Mouse (Mus musculus) MEL (cell line): ENCODE data around the gene Klf8. TPM values are rescaled to one million over a fixed set of nuclear protein-coding genes. Genes with fewer than 3 reads are reported as not detected.

Experiments
- DNase-seq: peaks from one replicate; pipeline ENCODE4 v3.0.0; 2011; ENCODE audit warnings: low read depth, low spot score
- H3K27ac ChIP-seq: 2 replicates; pipeline ENCODE4 v1.5.1; 2012; ENCODE audit warnings: low read depth, mild to moderate bottlenecking, control low read depth, low read length, moderate library complexity; ENCODE audit not compliant: control insufficient read depth
- H3K27me3 ChIP-seq, 2 experiments: fragments of 150-350 bp in 1 of 2; sonication (generic) in 1 of 2; 2 replicates each; pipeline ENCODE4 v1.6.1; 2012; ENCODE audit warnings: low read length in 2 of 2, mild to moderate bottlenecking in 2 of 2, improper control_type of control experiment in 1 of 2, moderate library complexity in 1 of 2; ENCODE audit not compliant: insufficient read depth in 2 of 2, control insufficient read depth in 1 of 2
- H3K36me3 ChIP-seq, 2 experiments: 2 replicates each; pipeline ENCODE4 v1.6.1; 2012 to 2014; ENCODE audit warnings: low read length in 2 of 2, improper control_type of control experiment in 1 of 2, inconsistent platforms in 1 of 2, mild to moderate bottlenecking in 1 of 2; ENCODE audit not compliant: insufficient read depth in 2 of 2, control insufficient read depth in 1 of 2
- H3K4me1 ChIP-seq, 2 experiments: fragments of 150-350 bp in 1 of 2; sonication (generic) in 1 of 2; 2 replicates each; pipeline ENCODE4 v1.6.1; 2012; ENCODE audit warnings: low read length in 2 of 2, improper control_type of control experiment in 1 of 2, mild to moderate bottlenecking in 1 of 2; ENCODE audit not compliant: insufficient read depth in 2 of 2, control insufficient read depth in 1 of 2
- H3K4me3 ChIP-seq, 2 experiments: fragments of 150-350 bp in 1 of 2; sonication (generic) in 1 of 2; 2 replicates each; pipeline ENCODE4 v1.5.1; 2012; ENCODE audit warnings: low read depth in 2 of 2, low read length in 2 of 2, mild to moderate bottlenecking in 2 of 2, moderate library complexity in 2 of 2, control low read depth in 1 of 2, improper control_type of control experiment in 1 of 2; ENCODE audit not compliant: control insufficient read depth in 1 of 2, insufficient read depth in 1 of 2
- H3K79me2 ChIP-seq: 2 replicates; pipeline ENCODE4 v1.6.1; 2012; ENCODE audit warnings: mild to moderate bottlenecking, low read length, moderate library complexity; ENCODE audit not compliant: control insufficient read depth, poor library complexity, insufficient read depth
- H3K9ac ChIP-seq: 2 replicates; pipeline ENCODE4 v1.6.1; 2012; ENCODE audit warnings: low read depth, mild to moderate bottlenecking, control low read depth, low read length, moderate library complexity; ENCODE audit not compliant: control insufficient read depth, poor library complexity, severe bottlenecking
- H3K9me3 ChIP-seq: fragments of 150-350 bp; sonication (generic); replicated peaks from 2 replicates; pipeline ENCODE4 v1.6.1; 2012; ENCODE audit warnings: mild to moderate bottlenecking, low read length, improper control_type of control experiment, moderate library complexity; ENCODE audit not compliant: insufficient read depth
- BHLHE40 ChIP-seq: IDR thresholded peaks from 2 replicates; pipeline ENCODE4 v1.6.1; 2012; ENCODE audit warnings: low read depth, mild to moderate bottlenecking, inconsistent platforms, low read length, improper control_type of control experiment, borderline replicate concordance
- CHD1 ChIP-seq: IDR thresholded peaks from 2 replicates; pipeline ENCODE4 v1.6.1; 2012; ENCODE audit warnings: low read depth, mild to moderate bottlenecking, inconsistent platforms, low read length, improper control_type of control experiment
- CHD2 ChIP-seq: IDR thresholded peaks from 2 replicates; pipeline ENCODE4 v1.6.1; 2011; ENCODE audit warnings: low read length, improper control_type of control experiment
- E2F4 ChIP-seq: IDR thresholded peaks from 2 replicates; pipeline ENCODE4 v1.6.1; 2011; ENCODE audit warnings: low read depth, low read length, improper control_type of control experiment, borderline replicate concordance
- ELF1 ChIP-seq: IDR thresholded peaks from 2 replicates; pipeline ENCODE4 v1.6.1; 2014; ENCODE audit warnings: low read depth, mild to moderate bottlenecking, inconsistent platforms, low read length, improper control_type of control experiment, moderate library complexity
- ETS1 ChIP-seq: IDR thresholded peaks from 2 replicates; pipeline ENCODE4 v1.6.1; 2012; ENCODE audit warnings: low read depth, mild to moderate bottlenecking, inconsistent platforms, low read length, improper control_type of control experiment, moderate library complexity
- GABPA ChIP-seq: IDR thresholded peaks from 2 replicates; pipeline ENCODE4 v1.6.1; 2012; ENCODE audit warnings: low read depth, mild to moderate bottlenecking, inconsistent platforms, low read length, improper control_type of control experiment, moderate library complexity
- GATA1 ChIP-seq: IDR thresholded peaks from 2 replicates; pipeline ENCODE4 v1.6.1; 2011; ENCODE audit warnings: low read depth, low read length, improper control_type of control experiment
- HCFC1 ChIP-seq: IDR thresholded peaks from 2 replicates; pipeline ENCODE4 v1.6.1; 2012; ENCODE audit warnings: low read depth, mild to moderate bottlenecking, inconsistent platforms, low read length, improper control_type of control experiment, moderate library complexity
- JUND ChIP-seq: IDR thresholded peaks from 2 replicates; pipeline ENCODE4 v1.6.1; 2011; ENCODE audit warnings: low read depth, mild to moderate bottlenecking, improper control_type of control experiment, low read length
- MAFK ChIP-seq: IDR thresholded peaks from 2 replicates; pipeline ENCODE4 v1.6.1; 2011; ENCODE audit warnings: low read depth, mild to moderate bottlenecking, low read length, improper control_type of control experiment, borderline replicate concordance
- MAZ ChIP-seq: IDR thresholded peaks from 2 replicates; pipeline ENCODE4 v1.6.1; 2012; ENCODE audit warnings: low read depth, mild to moderate bottlenecking, inconsistent platforms, low read length, improper control_type of control experiment
- MEF2A ChIP-seq: IDR thresholded peaks from 2 replicates; pipeline ENCODE4 v1.6.1; 2014; ENCODE audit warnings: low read depth, mild to moderate bottlenecking, inconsistent platforms, low read length, improper control_type of control experiment; ENCODE audit not compliant: poor library complexity, insufficient replicate concordance, severe bottlenecking; ENCODE audit errors: extremely low read depth
- MXI1 ChIP-seq: IDR thresholded peaks from 2 replicates; pipeline ENCODE4 v1.6.1; 2011; ENCODE audit warnings: mild to moderate bottlenecking, low read depth, low read length, improper control_type of control experiment
- MYB ChIP-seq: IDR thresholded peaks from 2 replicates; pipeline ENCODE4 v1.6.1; 2011; ENCODE audit warnings: mild to moderate bottlenecking, low read depth, low read length, improper control_type of control experiment
- MYC ChIP-seq: IDR thresholded peaks from 2 replicates; pipeline ENCODE4 v1.6.1; 2011; ENCODE audit warnings: low read depth, mild to moderate bottlenecking, low read length, improper control_type of control experiment, moderate library complexity
- NELFE ChIP-seq: IDR thresholded peaks from 2 replicates; pipeline ENCODE4 v1.6.1; 2011; ENCODE audit warnings: low read depth, low read length, improper control_type of control experiment
- POLR2A ChIP-seq, 2 experiments: IDR thresholded peaks; 2 replicates each; pipeline ENCODE4 v1.6.1; 2011 to 2012; ENCODE audit warnings: low read length in 2 of 2, mild to moderate bottlenecking in 2 of 2, control low read depth in 1 of 2, improper control_type of control experiment in 1 of 2, low read depth in 1 of 2, moderate library complexity in 1 of 2; ENCODE audit not compliant: control insufficient read depth in 1 of 2, insufficient read depth in 1 of 2, poor library complexity in 1 of 2
- POLR2AphosphoS5 ChIP-seq: IDR thresholded peaks from 2 replicates; pipeline ENCODE4 v1.6.1; 2012; ENCODE audit warnings: low read depth, borderline replicate concordance, mild to moderate bottlenecking, inconsistent platforms, low read length, moderate library complexity, mixed read lengths
- RAD21 ChIP-seq: IDR thresholded peaks from 2 replicates; pipeline ENCODE4 v1.6.1; 2011; ENCODE audit warnings: mild to moderate bottlenecking, low read depth, low read length, improper control_type of control experiment
- RCOR1 ChIP-seq: IDR thresholded peaks from 2 replicates; pipeline ENCODE4 v1.6.1; 2012; ENCODE audit warnings: low read depth, mild to moderate bottlenecking, inconsistent platforms, low read length, improper control_type of control experiment
- SIN3A ChIP-seq: IDR thresholded peaks from 2 replicates; pipeline ENCODE4 v1.6.1; 2012; ENCODE audit warnings: low read length, improper control_type of control experiment, inconsistent platforms
- TAL1 ChIP-seq: IDR thresholded peaks from 2 replicates; pipeline ENCODE4 v1.6.1; 2012; ENCODE audit warnings: mild to moderate bottlenecking, inconsistent platforms, low read length, moderate library complexity, mixed read lengths
- TBP ChIP-seq: IDR thresholded peaks from 2 replicates; pipeline ENCODE4 v1.8.0; 2011; ENCODE audit warnings: low read depth, low read length, improper control_type of control experiment
- TCF12 ChIP-seq: IDR thresholded peaks from 2 replicates; pipeline ENCODE4 v1.6.1; 2014; ENCODE audit warnings: low read depth, mild to moderate bottlenecking, inconsistent platforms, low read length, improper control_type of control experiment, moderate library complexity
- UBTF ChIP-seq: IDR thresholded peaks from 2 replicates; pipeline ENCODE4 v1.6.1; 2012; ENCODE audit warnings: low read depth, mild to moderate bottlenecking, inconsistent platforms, low read length, improper control_type of control experiment, moderate library complexity, borderline replicate concordance; ENCODE audit not compliant: insufficient read depth
- ZC3H11A ChIP-seq: IDR thresholded peaks from 2 replicates; pipeline ENCODE4 v1.6.1; 2012; ENCODE audit warnings: low read depth, mild to moderate bottlenecking, inconsistent platforms, low read length, improper control_type of control experiment
- ZNF384 ChIP-seq: IDR thresholded peaks from 2 replicates; pipeline ENCODE4 v1.6.1; 2012; ENCODE audit warnings: low read depth, mild to moderate bottlenecking, inconsistent platforms, low read length, improper control_type of control experiment
- polyA plus RNA-seq, 2 experiments: library from polyadenylated mRNA; stranded (reverse) in 1 of 2; unstranded in 1 of 2; fragments of >175 nt in 1 of 2; fragments of >200 nt in 1 of 2; gene quantifications; 2 replicates each; pipeline versions ENCODE4 v1.2.1 to v1.2.4; 2012; ENCODE audit warnings: low replicate concordance in 2 of 2, low read depth in 1 of 2; ENCODE audit not compliant: insufficient read length in 2 of 2, insufficient read depth in 1 of 2, missing spikeins in 1 of 2
- total RNA-seq: library from RNA; depleted of rRNA; stranded (reverse); fragments of 300-350 nt; gene quantifications from 2 replicates; pipeline ENCODE4 v1.2.3, GENCODE M21; 2012

The Klf8 gene
- total and polyA plus RNA-seq, 3 experiments: not detected

- H3K27ac ChIP-seq: no peak overlapping the region
- TF ChIP-seq ZC3H11A (no peak), JUND (no peak), TBP (no peak), GABPA (no peak), UBTF (no peak), MXI1 (no peak), RCOR1 (no peak), MAFK (no peak), GATA1 (no peak), SIN3A (no peak), RAD21 (no peak), POLR2A (IDR thresholded peaks at IDR 0.05; ENCODE audit: control insufficient read depth in 1 of 2, insufficient read depth in 1 of 2, low read depth in 1 of 2, low read length in 2 of 2, poor library complexity in 1 of 2) (no peak), BHLHE40 (no peak), MYB (no peak), E2F4 (no peak), CHD2 (no peak)
- TF ChIP-seq, all 39 proteins: peak for 0
- Histone ChIP-seq H3K27me3 (no peaks in the 10 kb centered on the region), H3K36me3 (no peaks in the 10 kb centered on the region), H3K4me1 (no peaks in the 10 kb centered on the region), H3K79me2 (no peaks in the 10 kb centered on the region), H3K4me3 (no peak overlapping the region), H3K9ac (no peak overlapping the region), H3K9me3 (no peaks in the 10 kb centered on the region)
- DNase-seq: no peak
Measured at GRCm38 (mm10) chrX:153231240-153231639, 6.0 kb upstream of the Klf8 start.

- Histone ChIP-seq H3K9ac (no peak overlapping the region), H3K27me3 (no peaks in the 10 kb centered on the region), H3K27ac (no peak overlapping the region), H3K9me3 (no peaks in the 10 kb centered on the region), H3K79me2 (no peaks in the 10 kb centered on the region), H3K36me3 (no peaks in the 10 kb centered on the region), H3K4me1 (no peaks in the 10 kb centered on the region), H3K4me3 (no peak overlapping the region)
- DNase-seq: no peak
- TF ChIP-seq MXI1 (no peak), CHD1 (no peak), RCOR1 (no peak), ETS1 (no peak), E2F4 (no peak), HCFC1 (no peak), MYC (no peak), ZNF384 (no peak), UBTF (no peak), MEF2A (no peak), ELF1 (no peak), POLR2AphosphoS5 (no peak), TCF12 (no peak), ZC3H11A (no peak), GATA1 (no peak), JUND (no peak), MAZ (no peak), TAL1 (no peak), NELFE (no peak)
Measured at GRCm38 (mm10) chrX:153233255-153233654, 4.0 kb upstream of the Klf8 start.
